Mouse (Mus musculus) small intestine, adult 2 months (tissue): Measurements from ENCODE around the gene Dlx4. TPM values are rescaled to one million over a fixed set of nuclear protein-coding genes. Genes with fewer than 3 reads are reported as not detected.

ENCODE experiments used
- H3K27ac ChIP-seq: fragments of 200-500 bp; 2 replicates; pipeline ENCODE4 v1.5.1; 2012; ENCODE audit warnings: low read depth, low read length, control low read depth, inconsistent platforms; ENCODE audit not compliant: insufficient read depth
- H3K27me3 ChIP-seq: fragments of 200-500 bp; 2 replicates; pipeline ENCODE4 v1.6.1; 2012; ENCODE audit warnings: mild to moderate bottlenecking, moderate library complexity, low read length, inconsistent platforms; ENCODE audit not compliant: control insufficient read depth, insufficient read depth
- H3K36me3 ChIP-seq: fragments of 200-500 bp; 2 replicates; pipeline ENCODE4 v1.6.1; 2012; ENCODE audit warnings: mild to moderate bottlenecking, low read length, control low read depth, inconsistent platforms; ENCODE audit not compliant: control insufficient read depth, insufficient read depth
- H3K4me1 ChIP-seq: fragments of 200-500 bp; 2 replicates; pipeline ENCODE4 v1.6.1; 2012; ENCODE audit warnings: low read length, inconsistent platforms, mixed read lengths; ENCODE audit not compliant: control insufficient read depth, insufficient read depth, insufficient read length
- H3K4me3 ChIP-seq: fragments of 200-500 bp; 2 replicates; pipeline ENCODE4 v1.5.1; 2012; ENCODE audit warnings: low read depth, mild to moderate bottlenecking, control low read depth, inconsistent platforms, low read length, moderate library complexity
- CTCF ChIP-seq: fragments of 200-500 bp; IDR thresholded peaks from 2 replicates; pipeline ENCODE4 v1.5.1; 2012; ENCODE audit warnings: low read depth, mild to moderate bottlenecking, control low read depth, inconsistent platforms, low read length, moderate library complexity, mixed read lengths; ENCODE audit not compliant: insufficient replicate concordance, insufficient read length; ENCODE audit errors: extremely low read depth
- POLR2A ChIP-seq: fragments of 200-500 bp; IDR thresholded peaks from 2 replicates; pipeline ENCODE4 v1.6.1; 2012; ENCODE audit warnings: low read depth, mild to moderate bottlenecking, control low read depth, inconsistent platforms, low read length, moderate library complexity
- WGBS: fragments of 180-500 bp; shearing (Covaris S2); methylation state at CpG from one replicate; pipeline ENCODE4 v1.1.7; 2018; 5-methylcytosine and 5-hydroxymethylcytosine counted together
- polyA plus RNA-seq: library from polyadenylated mRNA; depleted of rRNA; stranded (reverse); fragments of >200 nt; gene quantifications from 2 replicates; pipeline ENCODE4 v1.2.3, GENCODE M21; 2012

The Dlx4 gene
- polyA plus RNA-seq, 1 experiment = not detected

- peaks cover 6% of the 10 kb centered on the region for H3K4me1 ChIP-seq
These were observed 4.4 kb upstream of the Dlx4 start for GRCm38 (mm10) chr11:95150269-95151049.

GRCm38 (mm10) chr11:95149462-95150268 lies 3.6 kb upstream of the Dlx4 start:
- WGBS = 6% methylated on average over 27 of the region's 27 CpGs
- Histone ChIP-seq H3K36me3 (no peaks in the 10 kb centered on the region), H3K27me3 (peaks cover 52% of the 10 kb centered on the region), H3K4me1 (peaks cover 11% of the 10 kb centered on the region), H3K4me3 (no peak overlapping the region), H3K27ac (no peak overlapping the region)
- no peak for TF ChIP-seq POLR2A
- no peak for TF ChIP-seq CTCF

More at GRCm38 (mm10) chr11:95150269-95151049, 4.4 kb upstream of the Dlx4 start:
- Histone ChIP-seq H3K4me3 (no peak overlapping the region), H3K36me3 (no peaks in the 10 kb centered on the region), H3K27me3 (peaks cover 44% of the 10 kb centered on the region), H3K27ac (no peak overlapping the region)
- 6% methylated on average over 33 of the region's 33 CpGs for WGBS
- TF ChIP-seq POLR2A = no peak
- no peak for TF ChIP-seq CTCF

GRCm38 (mm10) chr11:95148754-95149153 lies 2.7 kb upstream of the Dlx4 start:
- peaks cover 60% of the 10 kb centered on the region for H3K27me3 ChIP-seq
- peaks cover 11% of the 10 kb centered on the region for H3K4me1 ChIP-seq
- no peak overlapping the region for H3K4me3 ChIP-seq
- TF ChIP-seq CTCF (no peak), POLR2A (no peak)
- WGBS = 3% methylated on average over 9 of the region's 9 CpGs
- no peaks in the 10 kb centered on the region for H3K36me3 ChIP-seq
- no peak overlapping the region for H3K27ac ChIP-seq

GRCm38 (mm10) chr11:95144946-95145483 lies 1.0 kb downstream of the Dlx4 start:
- TF ChIP-seq POLR2A (no peak), CTCF (no peak)
- H3K4me3 ChIP-seq = peak overlapping the region; percentile 56

GRCm38 (mm10) chr11:95144091-95144945 lies 1.7 kb downstream of the Dlx4 start:
- Histone ChIP-seq H3K4me3 (peak overlapping the region; percentile 56), H3K4me1 (peaks cover 11% of the 10 kb centered on the region), H3K36me3 (no peaks in the 10 kb centered on the region), H3K27me3 (peaks cover 76% of the 10 kb centered on the region), H3K27ac (no peak overlapping the region)
- WGBS = 19% methylated on average over 9 of the region's 9 CpGs
- TF ChIP-seq CTCF (no peak), POLR2A (no peak)

More at GRCm38 (mm10) chr11:95144946-95145483, 1.0 kb downstream of the Dlx4 start:
- Histone ChIP-seq H3K4me1 (peaks cover 11% of the 10 kb centered on the region), H3K27ac (no peak overlapping the region), H3K27me3 (peaks cover 78% of the 10 kb centered on the region), H3K36me3 (no peaks in the 10 kb centered on the region)
- 1% methylated on average over 34 of the region's 34 CpGs for WGBS

- WGBS = 12% methylated on average over 4 of the region's 4 CpGs
- peaks cover 76% of the 10 kb centered on the region for H3K27me3 ChIP-seq
- TF ChIP-seq CTCF = no peak
- TF ChIP-seq POLR2A = no peak
- peaks cover 11% of the 10 kb centered on the region for H3K4me1 ChIP-seq
- no peak overlapping the region for H3K27ac ChIP-seq
- H3K4me3 ChIP-seq = no peak overlapping the region
- no peaks in the 10 kb centered on the region for H3K36me3 ChIP-seq
These were observed 2.4 kb downstream of the Dlx4 start for GRCm38 (mm10) chr11:95143663-95144062.
